Mouse (Mus musculus): ENCODE results near the gene Ttbk1. TPM values are rescaled to one million over a fixed set of nuclear protein-coding genes. Genes with fewer than 3 reads are reported as not detected.
"Not testable (repeated sequence)": the region's sequence is repeated elsewhere in the genome, so short reads cannot be mapped to it uniquely, and the experiment has no call there.

Ttbk1 gene
- total RNA-seq, 2 experiments from 2014 or later, result 0.08 to 0.22 TPM

DNA sequence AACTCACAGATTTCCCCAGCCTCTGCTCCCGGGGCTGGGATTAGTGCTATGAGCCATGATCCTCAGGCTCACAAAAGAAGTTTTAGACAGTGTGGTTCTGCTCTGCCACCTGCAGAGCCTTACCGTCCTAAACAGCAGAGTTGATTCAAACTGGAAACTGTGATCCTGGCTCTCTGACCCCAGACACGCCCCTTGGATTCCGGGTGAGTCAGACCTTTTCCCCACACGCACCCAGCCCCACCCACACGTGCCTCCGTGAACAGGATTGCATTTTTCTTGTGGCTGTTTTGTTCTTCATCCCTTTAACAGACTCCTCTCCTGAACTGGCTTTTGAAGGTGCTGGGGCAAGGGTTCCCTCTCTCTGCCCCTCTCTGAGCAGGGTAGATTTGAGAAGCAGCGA, 10.5 kb upstream of the Ttbk1 start:
- H3K27ac ChIP-seq, result no peak overlapping the region
- intact Hi-C loops (cut with DNase I), result no loop called here
- TF ChIP-seq CTCF (IDR thresholded peaks at IDR 0.05), result no peak
- DNase-seq, result no peak
- H3K4me3 ChIP-seq, result no peak overlapping the region

DNA sequence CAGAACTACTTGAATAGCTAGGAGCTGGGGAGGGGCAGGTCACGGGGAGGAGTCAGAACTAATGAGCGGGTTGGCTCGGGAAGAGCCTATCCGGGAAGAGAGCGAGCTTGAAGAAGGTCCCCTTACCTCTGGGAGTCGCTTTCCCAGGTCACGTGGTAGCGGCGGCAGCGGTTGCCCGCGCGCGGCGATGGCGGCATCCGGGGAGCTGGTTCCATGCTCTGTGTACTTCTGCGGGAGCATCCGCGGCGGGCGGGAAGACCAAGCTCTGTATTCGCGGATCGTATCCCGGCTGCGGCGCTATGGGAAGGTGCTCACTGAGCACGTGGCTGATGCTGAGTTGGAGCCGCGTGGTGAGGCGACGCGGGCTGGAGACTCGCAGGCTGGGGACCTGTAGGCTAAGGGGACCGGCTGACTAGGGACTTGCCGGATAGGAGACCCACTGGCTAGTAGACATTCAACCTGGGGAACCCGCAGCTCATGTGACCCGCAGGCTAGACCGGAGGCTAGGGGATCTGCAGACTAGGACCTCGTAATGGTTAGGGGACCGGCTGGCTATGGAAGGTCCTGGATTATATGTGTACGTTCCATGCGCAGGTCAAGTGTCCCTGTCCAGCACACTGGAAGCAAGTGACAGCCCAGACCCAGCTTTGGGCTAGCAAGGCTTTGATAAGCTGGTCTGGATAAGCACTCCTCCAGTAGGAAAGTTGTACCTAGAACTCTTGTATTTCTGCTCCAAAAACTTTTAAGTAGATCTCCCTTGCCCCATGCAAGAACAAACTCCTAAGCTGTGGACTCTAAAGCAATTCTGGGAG, 9.4 kb upstream of the Ttbk1 start, which contains the start of gene Dnph1:
TSS of gene Dnph1 (plus strand) at position 89 of the 812 bp plus-strand sequence.
- DNase-seq, result peak; percentile 86
- H3K4me3 ChIP-seq, result peak within 1 kb of the TSS; percentile 81
- no peak for TF ChIP-seq CTCF (IDR thresholded peaks at IDR 0.05)
- peak within 1 kb of the TSS; percentile 24 for H3K27ac ChIP-seq
- intact Hi-C loops (cut with DNase I), result no loop called here

DNA sequence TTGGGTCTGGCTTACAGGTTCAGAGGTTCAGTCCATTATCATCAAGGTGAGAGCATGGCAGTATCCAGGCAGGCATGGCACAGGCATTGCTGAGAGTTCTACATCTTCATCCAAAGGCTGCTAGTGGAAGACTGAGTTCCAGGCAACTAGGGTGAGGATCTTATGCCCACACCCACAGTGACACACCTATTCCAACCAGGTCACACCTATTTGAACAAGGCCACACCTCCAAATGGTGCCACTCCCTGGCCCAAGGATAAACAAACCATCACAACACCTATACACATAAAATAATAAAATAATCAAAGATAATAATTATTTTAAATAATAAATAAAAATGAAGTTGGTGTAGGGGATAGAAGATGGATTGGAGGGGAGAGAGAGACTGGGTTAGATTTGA, 8.6 kb upstream of the Ttbk1 start:
- intact Hi-C loops (cut with DNase I), result not testable (repeated sequence)

DNA sequence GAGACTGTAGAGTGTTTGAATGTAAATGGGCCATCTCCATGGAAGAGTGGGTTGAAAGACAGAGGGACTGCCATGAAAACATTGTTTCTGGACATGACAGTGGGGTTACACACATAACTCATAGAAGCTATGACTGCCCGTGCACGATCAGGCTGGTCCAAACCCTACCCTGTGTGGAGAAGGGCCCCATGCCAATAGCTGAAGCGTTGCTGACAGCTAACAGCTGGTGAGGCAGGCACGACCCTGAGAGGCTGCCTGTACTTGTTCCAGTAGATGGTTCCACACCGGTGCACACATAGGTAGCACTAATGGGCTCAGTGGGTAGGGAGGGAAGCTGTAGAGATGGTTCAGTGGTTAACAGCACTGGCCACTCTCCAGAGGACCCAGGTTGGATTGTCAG, 8.0 kb upstream of the Ttbk1 start:
- intact Hi-C loops (cut with DNase I), result no loop called here
- no peak for TF ChIP-seq CTCF (IDR thresholded peaks at IDR 0.05)
- H3K4me3 ChIP-seq, result no peak overlapping the region

More for the DNA sequence above, 8.6 kb upstream of the Ttbk1 start:
- not testable (repeated sequence) for H3K27ac ChIP-seq, DNase-seq
- peak overlapping the region; percentile 81 for H3K4me3 ChIP-seq

DNA sequence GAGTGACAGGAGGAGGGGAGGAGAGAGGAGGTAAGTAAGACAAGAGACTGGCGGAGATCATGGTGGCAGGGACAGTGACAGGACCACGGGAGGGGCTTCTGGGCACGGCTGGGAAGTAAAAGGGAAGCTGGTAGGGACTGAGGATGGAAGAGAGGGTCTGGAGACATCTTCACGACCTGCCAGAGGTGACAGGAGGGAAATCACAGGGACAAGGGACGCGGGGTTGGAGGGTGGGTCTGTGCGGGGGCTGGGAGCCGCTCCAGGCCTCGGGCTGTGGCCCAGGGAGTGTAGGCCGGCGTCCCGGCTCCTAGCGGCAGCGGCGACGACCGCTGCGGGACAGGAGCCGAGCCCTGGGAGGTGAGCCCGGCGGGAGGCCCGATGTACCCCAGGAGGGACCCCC, 480 bp downstream of the Ttbk1 start:
- Histone ChIP-seq H3K27ac (no peak overlapping the region), H3K4me3 (peak overlapping the region; percentile 46)
- no peak for TF ChIP-seq CTCF (IDR thresholded peaks at IDR 0.05)
- DNase-seq, result no peak
- intact Hi-C loops (cut with DNase I), result no loop called here

More for the DNA sequence above, 8.0 kb upstream of the Ttbk1 start:
- H3K27ac ChIP-seq, result no peak overlapping the region
- DNase-seq, result no peak

DNA sequence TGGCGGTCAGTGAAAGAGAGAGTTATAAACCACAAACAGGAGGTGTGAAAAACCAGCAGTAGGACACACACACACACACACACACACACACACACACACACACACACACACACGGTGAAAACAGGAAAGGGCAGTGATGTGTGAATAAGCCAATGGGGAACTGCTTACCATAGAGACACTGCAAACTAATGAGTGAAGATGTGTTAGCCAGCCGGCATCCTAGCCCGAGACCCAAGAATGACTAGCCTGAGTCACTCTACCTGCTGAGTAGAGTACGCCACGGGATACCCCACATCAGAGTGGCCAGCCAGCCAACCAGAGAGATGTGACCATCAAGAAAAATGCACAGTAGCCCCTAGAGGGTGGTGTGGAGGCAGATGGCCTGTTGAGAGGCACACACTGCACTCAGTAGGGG, 3.0 kb downstream of the Ttbk1 start:
- TF ChIP-seq CTCF (IDR thresholded peaks at IDR 0.05), result no peak
- Histone ChIP-seq H3K4me3 (no peak overlapping the region), H3K27ac (no peak overlapping the region)
- DNase-seq, result no peak
- intact Hi-C loops (cut with DNase I), result no loop called here

DNA sequence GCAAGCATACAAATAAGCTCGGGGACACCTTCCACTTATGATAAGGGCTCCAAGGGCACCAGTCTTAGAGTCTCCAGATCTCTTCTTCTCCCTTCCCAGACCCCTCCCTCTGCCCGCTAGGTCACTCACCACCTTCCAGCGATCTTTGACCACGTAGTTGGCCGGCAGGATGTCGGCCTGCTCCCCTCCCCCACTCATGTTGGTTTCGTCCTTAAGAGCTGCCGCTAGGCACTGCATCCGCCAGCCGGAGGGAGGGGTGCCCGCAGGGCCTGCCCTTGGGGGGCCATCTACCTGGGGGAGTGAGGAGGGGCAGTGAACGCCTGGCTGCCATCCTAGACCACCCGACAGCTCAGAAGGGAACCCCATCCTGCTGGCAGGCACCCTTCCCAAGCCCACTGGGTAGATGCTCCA, 3.4 kb downstream of the Ttbk1 start:
- Histone ChIP-seq H3K27ac (no peak overlapping the region), H3K4me3 (peak overlapping the region; percentile 65)
- no peak for DNase-seq
- TF ChIP-seq CTCF (IDR thresholded peaks at IDR 0.05), result no peak
- intact Hi-C loops (cut with DNase I), result no loop called here

DNA sequence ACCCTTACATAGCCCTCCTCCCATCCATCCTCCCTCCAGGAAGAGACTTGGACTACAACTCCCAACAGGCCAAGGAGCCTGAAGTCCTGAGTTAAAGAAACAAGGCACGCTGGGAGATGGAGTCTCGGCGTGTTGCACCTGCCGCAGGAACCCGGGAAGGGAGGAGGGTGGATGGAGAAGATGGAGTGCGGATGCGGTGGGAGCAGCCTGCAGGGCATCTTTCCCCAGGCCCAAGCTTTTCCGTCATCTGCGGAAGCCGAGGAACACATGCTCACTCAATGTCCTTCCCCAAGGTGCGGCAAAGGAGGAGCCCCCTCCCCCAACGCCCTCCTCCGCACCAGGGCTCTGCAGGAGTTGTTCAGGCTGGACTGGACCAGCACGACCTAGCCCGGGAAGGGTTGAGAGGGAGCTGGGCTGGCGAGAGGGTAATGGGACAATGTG, 3.9 kb downstream of the Ttbk1 start:
- no peak for TF ChIP-seq CTCF (IDR thresholded peaks at IDR 0.05)
- intact Hi-C loops (cut with DNase I), result no loop called here
- Histone ChIP-seq H3K4me3 (peak overlapping the region; percentile 65), H3K27ac (no peak overlapping the region)
- no peak for DNase-seq

DNA sequence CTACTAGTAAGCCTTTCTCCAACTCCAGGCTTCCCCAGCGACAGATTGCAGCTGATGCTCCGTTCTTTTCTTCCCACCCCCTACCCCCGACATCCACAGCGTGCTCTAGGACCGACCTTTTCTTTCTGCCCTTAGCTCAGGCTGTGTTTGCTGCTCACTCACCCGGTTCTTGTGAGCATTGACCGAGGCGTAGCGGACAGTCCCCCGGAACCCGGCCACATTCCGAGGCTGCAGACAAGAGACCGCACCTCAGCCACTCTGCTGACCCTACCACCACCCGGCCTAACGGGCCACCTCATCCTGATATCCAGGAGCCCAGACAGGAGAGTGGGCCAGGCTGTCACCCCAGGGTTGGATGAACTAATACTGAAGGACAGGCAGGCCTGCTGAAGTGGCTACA, 10.2 kb downstream of the Ttbk1 start:
- Histone ChIP-seq H3K27ac (no peak overlapping the region), H3K4me3 (no peak overlapping the region)
- no peak for TF ChIP-seq CTCF (IDR thresholded peaks at IDR 0.05)
- DNase-seq, result no peak
- intact Hi-C loops (cut with DNase I), result no loop called here

DNA sequence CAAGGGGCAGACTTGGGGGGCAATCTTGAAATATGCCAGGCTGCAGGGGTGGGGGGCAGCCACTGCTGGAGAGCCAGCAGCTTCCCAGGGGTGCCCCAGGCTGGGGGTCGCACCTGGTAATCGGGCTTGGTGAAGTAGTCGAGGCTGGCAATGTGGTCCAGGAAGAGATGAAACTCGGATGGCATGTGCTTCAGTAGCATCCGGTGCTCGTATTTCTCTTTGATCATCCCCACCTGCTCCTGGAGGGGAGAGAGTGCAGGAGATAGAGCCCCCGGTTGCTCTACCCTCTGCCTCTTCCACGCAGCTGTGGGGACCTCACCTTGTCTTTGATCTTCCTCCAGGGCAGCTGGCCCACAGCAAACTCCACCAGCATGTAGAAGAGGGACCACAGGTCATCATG, 10.9 kb downstream of the Ttbk1 start:
- no peak for DNase-seq
- intact Hi-C loops (cut with DNase I), result no loop called here
- no peak overlapping the region for H3K4me3 ChIP-seq
- no peak overlapping the region for H3K27ac ChIP-seq
- TF ChIP-seq CTCF (IDR thresholded peaks at IDR 0.05), result no peak

DNA sequence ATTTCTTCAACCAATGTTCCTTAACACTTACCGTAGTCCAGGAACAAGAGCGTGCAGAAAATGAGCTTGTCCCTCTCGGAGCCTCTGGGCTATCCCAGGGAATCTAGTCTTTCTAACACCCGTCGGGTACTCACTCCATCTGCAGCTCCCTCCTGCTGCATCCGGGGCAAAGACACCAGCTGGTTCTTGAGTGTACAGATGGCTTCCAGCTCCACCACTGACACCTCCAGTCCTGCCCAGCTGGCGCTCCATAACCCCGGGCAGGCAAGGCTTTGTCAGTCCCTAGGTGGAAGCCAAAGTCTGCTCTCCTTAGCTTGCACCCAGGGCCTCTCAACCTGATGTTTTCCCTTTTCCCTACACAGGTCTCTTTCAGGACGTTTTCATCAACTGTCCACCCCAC, 19.6 kb downstream of the Ttbk1 start:
- TF ChIP-seq CTCF (IDR thresholded peaks at IDR 0.05), result no peak
- Histone ChIP-seq H3K27ac (no peak overlapping the region), H3K4me3 (no peak overlapping the region)
- intact Hi-C loops (cut with DNase I), result no loop called here
- no peak for DNase-seq

DNA sequence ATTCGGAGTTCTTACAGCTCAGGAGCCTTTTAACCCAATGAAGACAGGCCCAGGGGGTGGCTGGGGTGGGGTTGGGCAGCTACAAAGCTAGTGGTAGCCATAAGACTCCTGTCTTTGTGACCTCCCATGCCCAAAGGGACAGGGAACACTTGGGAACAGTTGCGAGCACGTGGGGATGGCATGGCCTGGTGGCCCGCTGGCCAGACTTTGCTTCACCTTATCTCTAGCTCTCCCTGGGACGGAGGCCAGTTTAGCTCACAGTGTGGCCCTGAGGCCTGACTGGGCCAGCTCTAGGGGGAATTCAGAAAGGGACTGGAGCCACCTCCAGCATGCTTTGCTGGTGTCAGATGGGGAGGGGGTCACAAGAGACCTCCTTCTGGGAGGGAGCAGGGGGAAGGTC, 25.2 kb downstream of the Ttbk1 start:
- no peak for DNase-seq
- Histone ChIP-seq H3K4me3 (no peak overlapping the region), H3K27ac (no peak overlapping the region)
- no peak for TF ChIP-seq CTCF (IDR thresholded peaks at IDR 0.05)
- intact Hi-C loops (cut with DNase I), result no loop called here

DNA sequence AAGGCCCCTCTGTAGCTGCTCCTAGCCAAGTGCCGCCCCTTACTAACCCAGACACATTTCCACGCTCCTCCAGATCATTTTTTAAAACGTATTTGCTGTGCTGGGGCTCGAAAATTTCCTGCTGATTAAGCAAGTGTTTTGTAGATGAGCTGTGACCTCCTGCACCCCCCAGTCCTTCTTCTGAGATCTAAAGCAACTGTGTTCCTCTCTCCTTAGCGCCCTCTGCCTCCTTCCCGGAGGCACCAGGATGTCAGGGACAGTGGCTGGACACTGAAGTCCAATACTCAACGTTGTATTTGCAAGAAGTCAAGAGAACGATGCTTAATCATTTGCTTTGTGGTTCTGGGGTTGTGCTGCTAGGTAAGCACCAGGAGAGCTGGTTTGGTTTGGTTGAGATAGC, 26.1 kb downstream of the Ttbk1 start:
- Histone ChIP-seq H3K27ac (no peak overlapping the region), H3K4me3 (0 out of 2 replicates have a peak overlapping the region, but pooled peaks have one; percentile 48)
- intact Hi-C loops (cut with DNase I), result no loop called here
- TF ChIP-seq CTCF (IDR thresholded peaks at IDR 0.05), result peak; percentile 11; the same call in 1 of the 2 replicates
- no peak for DNase-seq

DNA sequence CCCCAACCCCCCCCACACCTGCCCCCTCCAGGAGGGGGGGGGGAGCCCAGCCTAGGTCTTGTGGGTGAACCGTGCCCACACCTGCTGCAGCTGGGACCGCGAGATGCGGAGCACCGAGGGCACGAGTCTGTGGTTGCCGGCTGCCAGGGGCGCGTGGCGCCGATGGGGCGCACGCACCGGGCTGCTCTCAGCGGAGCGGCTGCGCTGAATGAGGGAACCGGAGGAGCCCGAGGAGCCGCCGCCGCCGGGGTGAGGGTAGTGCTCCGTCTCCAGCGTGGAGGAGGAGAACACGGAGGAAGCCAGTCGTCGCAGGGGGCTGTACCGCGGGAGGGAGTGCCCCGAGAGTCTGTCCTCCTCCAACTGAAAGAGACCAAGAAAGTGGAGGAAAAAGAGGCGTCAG, 26.8 kb downstream of the Ttbk1 start:
- TF ChIP-seq CTCF (IDR thresholded peaks at IDR 0.05), result no peak
- Histone ChIP-seq H3K27ac (no peak overlapping the region), H3K4me3 (peak overlapping the region; percentile 48)
- intact Hi-C loops (cut with DNase I), result no loop called here
- DNase-seq, result no peak

All from gastrocnemius, adult 2 months (tissue).